Mouse (Mus musculus): Measurements from ENCODE around the gene Myog. TPM values are rescaled to one million over a fixed set of nuclear protein-coding genes. Genes with fewer than 3 reads are reported as not detected.

Gene Myog
- polyA plus RNA-seq, 1 experiment from 2014 or later = not detected

DNA sequence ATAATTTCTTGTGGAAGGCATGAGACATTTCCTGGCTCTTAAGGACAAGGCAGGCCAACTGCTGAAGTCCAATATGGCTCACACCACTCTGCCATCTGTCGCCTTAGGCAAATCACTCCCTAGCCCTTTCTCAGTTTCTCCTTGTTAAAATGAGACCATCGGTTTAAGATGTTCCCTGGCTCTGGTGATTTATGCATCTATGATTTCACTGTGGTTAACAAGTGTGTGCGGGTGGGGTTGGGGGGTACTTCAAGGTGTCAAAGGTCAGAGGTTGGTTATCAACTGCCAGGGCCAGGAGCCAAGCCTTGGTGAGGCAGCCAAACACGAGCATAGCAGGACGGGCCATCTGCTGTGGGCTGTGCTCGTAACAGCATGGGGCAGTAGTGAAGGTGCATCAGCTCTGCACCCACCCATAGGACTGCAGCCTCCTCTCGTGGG lies 15.3 kb upstream of the Myog start:
- Histone ChIP-seq H3K4me3 (ENCODE audit: inconsistent target) (no peak overlapping the region), H3K79me2 (ENCODE audit: inconsistent target) (no peaks in the 10 kb centered on the region), H3K36me3 (ENCODE audit: inconsistent target) (no peaks in the 10 kb centered on the region), H3K27ac (no peak overlapping the region)
- WGBS (ENCODE audit: missing documents) = 91% methylated on average over 7 of the region's 7 CpGs

DNA sequence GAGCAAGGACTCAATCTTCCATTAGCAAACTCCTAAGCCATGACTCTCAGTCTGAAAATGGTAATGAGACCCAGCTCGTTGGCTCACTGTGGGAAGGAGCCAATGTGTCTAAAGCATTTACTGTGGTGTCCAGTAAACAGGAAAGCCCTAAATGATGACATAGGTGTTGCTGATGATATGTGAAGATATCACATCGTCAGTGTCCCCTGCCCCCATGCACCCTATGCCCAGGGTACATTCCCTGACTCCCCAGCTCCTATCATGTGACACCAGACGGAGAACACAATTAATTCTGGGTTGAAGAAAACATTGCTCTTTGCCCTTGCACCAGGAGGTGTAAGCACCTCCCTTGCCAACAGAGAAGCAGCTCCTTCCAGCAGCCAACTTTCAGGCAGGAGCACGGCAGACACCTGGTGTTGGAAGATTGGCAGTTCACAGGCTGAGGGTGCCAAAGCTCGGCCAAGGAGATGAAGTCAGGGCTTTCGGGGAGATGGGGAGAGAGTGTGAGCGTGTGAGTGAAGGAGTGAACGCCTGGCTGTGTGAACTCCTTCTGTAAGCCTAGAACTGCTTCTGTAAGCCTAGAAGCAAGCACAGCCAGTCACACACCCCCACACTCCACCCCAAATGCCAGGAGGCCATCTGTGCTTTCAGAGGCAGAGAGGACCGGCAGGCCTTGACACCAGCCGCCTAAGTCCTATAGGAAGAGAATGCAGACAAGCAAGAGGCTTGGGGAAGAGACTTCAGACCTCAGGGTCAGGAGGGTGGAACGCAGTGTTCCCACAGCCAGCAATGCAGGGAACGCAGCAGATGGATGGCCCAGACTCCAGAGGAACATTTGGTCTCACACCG lies 13.9 kb upstream of the Myog start:
- Histone ChIP-seq H3K79me2 (ENCODE audit: inconsistent target) (no peaks in the 10 kb centered on the region), H3K4me3 (ENCODE audit: inconsistent target) (no peak overlapping the region), H3K36me3 (ENCODE audit: inconsistent target) (no peaks in the 10 kb centered on the region), H3K27ac (no peak overlapping the region)
- 90% methylated on average over 13 of the region's 13 CpGs for WGBS (ENCODE audit: missing documents)

DNA sequence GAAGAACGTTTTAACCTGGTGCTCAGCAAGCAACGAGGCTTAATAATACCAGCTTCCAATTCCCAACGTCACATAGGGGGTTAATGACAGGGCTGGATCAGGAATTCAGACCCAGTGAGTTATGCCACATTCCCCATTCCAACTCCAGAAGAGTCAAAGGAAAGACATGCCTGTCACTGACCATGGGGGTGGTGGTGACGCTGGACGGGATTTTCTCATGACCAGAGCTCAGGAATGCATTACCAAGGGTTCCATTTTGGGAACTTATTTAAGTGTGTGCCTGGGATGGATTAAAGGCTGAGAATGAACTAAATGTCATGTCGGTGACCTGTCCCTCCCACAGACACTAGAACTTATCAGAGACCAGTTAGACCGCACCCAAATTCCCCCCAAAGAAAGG lies 13.0 kb upstream of the Myog start:
- Histone ChIP-seq H3K27ac (no peak overlapping the region), H3K36me3 (ENCODE audit: inconsistent target) (no peaks in the 10 kb centered on the region), H3K4me3 (ENCODE audit: inconsistent target) (no peak overlapping the region), H3K79me2 (ENCODE audit: inconsistent target) (no peaks in the 10 kb centered on the region)
- 91% methylated on average over 7 of the region's 7 CpGs for WGBS (ENCODE audit: missing documents)

DNA sequence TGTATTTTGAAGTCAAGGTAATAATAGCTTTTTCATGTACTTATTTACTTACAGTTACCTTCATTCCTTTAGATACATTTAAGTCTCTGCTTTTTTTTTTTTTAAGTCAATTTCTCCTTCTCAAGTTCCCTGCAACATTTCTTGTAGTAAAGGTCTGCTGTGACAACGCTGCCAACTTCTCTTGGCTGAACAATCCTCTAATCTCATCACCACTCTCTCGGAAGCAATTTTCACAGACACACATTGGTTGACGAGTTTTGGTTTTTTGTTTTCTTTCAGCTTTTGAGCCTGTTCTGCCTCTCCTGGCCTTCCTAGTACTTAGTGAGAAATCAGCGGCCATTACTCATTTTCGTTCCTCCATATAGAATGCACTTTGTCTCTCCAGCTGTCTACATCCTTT lies 9.6 kb upstream of the Myog start:
- Histone ChIP-seq H3K36me3 (ENCODE audit: inconsistent target) (no peaks in the 10 kb centered on the region), H3K27ac (no peak overlapping the region), H3K4me3 (ENCODE audit: inconsistent target) (no peak overlapping the region), H3K79me2 (ENCODE audit: inconsistent target) (no peaks in the 10 kb centered on the region)
- 98% methylated on average over 5 of the region's 5 CpGs for WGBS (ENCODE audit: missing documents)

DNA sequence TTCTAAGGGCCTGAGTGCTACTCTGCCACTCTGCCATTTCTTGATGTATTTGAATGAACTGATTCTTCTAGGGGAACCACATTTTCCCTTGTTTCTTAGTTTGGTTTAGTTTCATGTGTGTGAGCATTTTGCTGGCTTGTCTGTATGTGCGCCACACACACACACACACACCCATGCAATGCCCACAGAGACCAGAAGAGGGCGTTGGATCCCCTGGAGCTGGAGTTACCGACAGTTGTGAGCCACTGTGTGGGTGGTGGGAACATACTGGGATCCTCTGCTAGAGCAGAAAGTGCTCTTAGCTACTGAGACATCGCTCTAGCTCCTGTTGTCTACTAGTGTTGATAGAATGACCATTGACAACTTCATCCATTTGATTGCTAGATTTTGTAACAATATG lies 8.2 kb upstream of the Myog start:
- H3K27ac ChIP-seq = no peak overlapping the region
- WGBS (ENCODE audit: missing documents) = 86% methylated on average over 4 of the region's 4 CpGs
- no peaks in the 10 kb centered on the region for H3K36me3 ChIP-seq (ENCODE audit: inconsistent target)
- no peaks in the 10 kb centered on the region for H3K79me2 ChIP-seq (ENCODE audit: inconsistent target)
- no peak overlapping the region for H3K4me3 ChIP-seq (ENCODE audit: inconsistent target)

DNA sequence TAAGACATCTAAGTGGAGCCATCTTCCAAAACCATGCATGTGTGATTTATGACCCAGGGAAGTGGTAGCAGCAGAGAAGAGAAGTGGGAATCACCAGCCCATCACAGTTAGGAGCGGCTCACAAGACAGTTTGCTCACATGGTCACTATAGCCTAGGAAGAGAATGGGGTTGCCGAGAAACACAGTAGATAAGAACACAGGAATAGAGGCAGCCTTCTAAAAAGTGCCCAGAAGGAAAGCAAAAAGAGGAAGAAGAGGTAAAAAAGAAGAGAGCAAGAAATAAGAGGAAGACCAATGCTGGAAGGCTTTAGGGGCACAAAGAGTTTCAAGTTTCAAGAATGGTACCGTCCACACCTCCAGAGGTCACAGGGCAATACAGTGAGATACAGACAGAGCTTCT lies 7.4 kb upstream of the Myog start:
- 31% methylated on average over 3 of the region's 3 CpGs for WGBS (ENCODE audit: missing documents)
- no peak overlapping the region for H3K4me3 ChIP-seq (ENCODE audit: inconsistent target)
- H3K27ac ChIP-seq = no peak overlapping the region
- H3K36me3 ChIP-seq (ENCODE audit: inconsistent target) = no peaks in the 10 kb centered on the region
- H3K79me2 ChIP-seq (ENCODE audit: inconsistent target) = no peaks in the 10 kb centered on the region

DNA sequence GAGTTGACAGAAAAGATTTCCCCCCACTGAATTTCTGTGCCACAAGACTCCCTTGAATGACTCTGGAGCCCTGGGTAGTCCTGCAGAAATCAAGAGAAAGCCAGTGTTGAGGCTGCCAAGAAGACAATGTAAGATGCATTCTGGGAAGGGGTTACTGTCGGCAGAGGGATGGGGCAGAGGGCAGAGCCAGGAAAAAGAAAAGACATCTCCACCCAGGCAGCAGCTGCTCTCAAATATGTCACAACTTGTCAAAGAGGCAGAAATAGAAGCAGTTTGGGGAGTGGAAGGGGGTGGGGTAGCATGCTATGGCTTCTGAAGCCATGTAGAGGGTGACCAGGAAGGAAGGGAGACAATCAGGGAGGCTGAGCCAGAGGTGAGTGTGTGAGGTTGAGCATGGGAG lies 6.7 kb upstream of the Myog start:
- Histone ChIP-seq H3K79me2 (ENCODE audit: inconsistent target) (no peaks in the 10 kb centered on the region), H3K36me3 (ENCODE audit: inconsistent target) (no peaks in the 10 kb centered on the region), H3K4me3 (ENCODE audit: inconsistent target) (no peak overlapping the region), H3K27ac (no peak overlapping the region)
- 40% methylated on average over 1 of the region's 1 CpGs for WGBS (ENCODE audit: missing documents)

DNA sequence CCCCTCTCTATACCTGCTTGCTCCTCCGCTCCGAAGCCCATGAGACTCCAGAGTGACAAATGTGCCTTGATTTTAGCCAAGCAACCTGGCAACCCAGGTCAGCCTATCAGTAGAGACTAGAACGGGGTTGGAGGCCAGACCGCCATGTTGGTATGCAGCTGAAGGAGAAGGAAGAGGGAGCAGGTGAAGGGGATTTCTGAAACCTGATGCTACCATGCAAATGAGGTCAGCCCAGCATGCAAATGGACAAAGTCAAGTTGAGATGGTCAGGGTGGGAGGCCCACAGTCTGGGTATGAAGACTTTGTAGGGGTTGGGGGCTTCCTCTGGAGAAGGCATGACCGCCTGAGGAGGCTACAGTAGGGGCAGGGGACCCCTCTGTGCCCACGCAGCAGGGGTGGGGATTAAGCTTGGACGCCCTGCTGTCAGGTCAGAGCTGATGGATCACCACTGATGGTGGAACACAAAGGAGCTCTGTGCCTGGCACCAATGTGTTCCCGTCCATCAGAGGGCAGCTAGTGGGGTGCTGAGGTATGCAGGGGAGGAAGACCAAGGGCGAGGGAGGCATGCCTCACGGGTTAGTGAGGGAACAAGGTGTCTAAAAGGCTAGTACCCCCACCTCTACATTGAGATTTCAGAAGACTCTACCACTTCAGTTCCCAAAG lies 4.2 kb upstream of the Myog start:
- Histone ChIP-seq H3K36me3 (ENCODE audit: inconsistent target) (no peaks in the 10 kb centered on the region), H3K79me2 (ENCODE audit: inconsistent target) (no peaks in the 10 kb centered on the region), H3K4me3 (ENCODE audit: inconsistent target) (no peak overlapping the region), H3K27ac (no peak overlapping the region)
- 91% methylated on average over 9 of the region's 10 CpGs for WGBS (ENCODE audit: missing documents)

DNA sequence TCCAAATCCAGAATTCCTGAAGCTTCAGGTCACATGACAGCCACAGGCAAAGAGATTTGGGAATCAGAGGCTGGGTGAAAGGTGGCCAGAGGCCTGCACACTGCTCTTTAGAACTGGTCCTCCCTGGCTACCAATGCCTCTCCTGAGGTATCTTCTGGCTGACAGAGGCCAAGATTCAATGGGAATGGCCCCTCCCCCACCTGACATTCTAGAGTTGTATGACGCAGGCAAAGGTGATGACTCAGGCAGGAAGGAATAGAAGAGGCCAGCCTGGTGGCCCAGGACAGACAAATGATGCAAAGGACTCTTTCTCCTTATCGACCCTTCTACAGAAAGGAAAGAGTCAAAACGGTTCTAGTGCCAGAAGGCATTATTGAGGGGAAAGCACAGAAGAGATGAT lies 1.6 kb upstream of the Myog start:
- WGBS (ENCODE audit: missing documents) = 57% methylated on average over 3 of the region's 3 CpGs
- Histone ChIP-seq H3K79me2 (ENCODE audit: inconsistent target) (no peaks in the 10 kb centered on the region), H3K27ac (no peak overlapping the region), H3K36me3 (ENCODE audit: inconsistent target) (no peaks in the 10 kb centered on the region), H3K4me3 (ENCODE audit: inconsistent target) (no peak overlapping the region)

DNA sequence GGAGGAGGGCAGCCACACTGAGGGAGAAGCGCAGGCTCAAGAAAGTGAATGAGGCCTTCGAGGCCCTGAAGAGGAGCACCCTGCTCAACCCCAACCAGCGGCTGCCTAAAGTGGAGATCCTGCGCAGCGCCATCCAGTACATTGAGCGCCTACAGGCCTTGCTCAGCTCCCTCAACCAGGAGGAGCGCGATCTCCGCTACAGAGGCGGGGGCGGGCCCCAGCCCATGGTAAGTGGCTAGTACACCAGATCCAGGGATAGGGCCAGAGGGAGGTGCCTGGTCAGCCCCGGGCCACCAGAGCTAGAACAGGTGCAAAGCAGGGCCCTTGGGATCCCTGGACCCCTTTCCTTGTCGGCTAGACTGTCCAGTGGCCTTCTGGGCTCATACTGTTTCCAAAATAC lies 511 bp downstream of the Myog start:
- H3K27ac ChIP-seq = no peak overlapping the region
- WGBS (ENCODE audit: missing documents) = 85% methylated on average over 13 of the region's 13 CpGs
- no peak overlapping the region for H3K4me3 ChIP-seq (ENCODE audit: inconsistent target)
- H3K79me2 ChIP-seq (ENCODE audit: inconsistent target) = no peaks in the 10 kb centered on the region
- no peaks in the 10 kb centered on the region for H3K36me3 ChIP-seq (ENCODE audit: inconsistent target)

DNA sequence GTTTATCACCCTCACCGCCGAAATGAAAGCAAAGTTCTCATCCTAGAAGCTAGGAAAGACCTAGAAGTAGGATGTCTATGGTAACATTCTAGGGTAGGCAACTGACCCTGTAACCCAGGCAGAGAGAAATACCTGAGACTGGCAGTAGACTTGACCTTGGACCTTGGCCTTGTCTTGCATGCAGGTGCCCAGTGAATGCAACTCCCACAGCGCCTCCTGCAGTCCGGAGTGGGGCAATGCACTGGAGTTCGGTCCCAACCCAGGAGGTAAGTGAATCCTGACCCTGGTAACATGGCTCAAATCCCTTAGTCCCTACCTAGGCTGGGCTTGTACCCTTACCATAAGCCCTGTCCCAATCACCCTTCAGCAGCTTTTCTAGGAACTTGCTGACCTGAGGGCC lies 1.1 kb downstream of the Myog start:
- Histone ChIP-seq H3K36me3 (ENCODE audit: inconsistent target) (no peaks in the 10 kb centered on the region), H3K27ac (no peak overlapping the region), H3K4me3 (ENCODE audit: inconsistent target) (no peak overlapping the region), H3K79me2 (ENCODE audit: inconsistent target) (no peaks in the 10 kb centered on the region)
- WGBS (ENCODE audit: missing documents) = 90% methylated on average over 5 of the region's 5 CpGs

DNA sequence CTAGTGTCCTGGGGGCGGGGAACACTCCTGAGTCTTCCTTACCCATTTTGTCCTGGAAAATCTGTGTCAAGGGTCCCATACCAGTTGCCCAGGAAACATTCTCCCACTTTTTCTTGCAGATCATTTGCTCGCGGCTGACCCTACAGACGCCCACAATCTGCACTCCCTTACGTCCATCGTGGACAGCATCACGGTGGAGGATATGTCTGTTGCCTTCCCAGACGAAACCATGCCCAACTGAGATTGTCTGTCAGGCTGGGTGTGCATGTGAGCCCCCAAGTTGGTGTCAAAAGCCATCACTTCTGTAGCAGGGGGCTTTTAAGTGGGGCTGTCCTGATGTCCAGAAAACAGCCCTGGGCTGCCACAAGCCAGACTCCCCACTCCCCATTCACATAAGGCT lies 1.8 kb downstream of the Myog start:
- 89% methylated on average over 7 of the region's 8 CpGs for WGBS (ENCODE audit: missing documents)
- H3K4me3 ChIP-seq (ENCODE audit: inconsistent target) = no peak overlapping the region

DNA sequence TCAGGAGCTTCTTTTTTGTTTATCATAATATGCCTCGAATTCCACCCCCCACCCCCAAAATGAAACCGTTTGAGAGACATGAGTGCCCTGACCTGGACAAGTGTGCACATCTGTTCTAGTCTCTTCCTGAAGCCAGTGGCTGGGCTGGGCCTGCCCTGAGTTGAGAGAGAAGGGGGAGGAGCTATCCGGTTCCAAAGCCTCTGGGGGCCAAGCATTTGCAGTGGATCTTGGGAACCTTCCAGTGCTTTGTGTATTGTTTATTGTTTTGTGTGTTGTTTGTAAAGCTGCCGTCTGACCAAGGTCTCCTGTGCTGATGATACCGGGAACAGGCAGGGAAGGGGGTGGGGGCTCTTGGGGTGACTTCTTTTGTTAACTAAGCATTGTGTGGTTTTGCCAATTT lies 2.3 kb downstream of the Myog start:
- Histone ChIP-seq H3K27ac (no peak overlapping the region), H3K36me3 (ENCODE audit: inconsistent target) (no peaks in the 10 kb centered on the region), H3K79me2 (ENCODE audit: inconsistent target) (no peaks in the 10 kb centered on the region), H3K4me3 (ENCODE audit: inconsistent target) (no peak overlapping the region)
- WGBS (ENCODE audit: missing documents) = 55% methylated on average over 5 of the region's 5 CpGs

More for the DNA sequence above, 1.8 kb downstream of the Myog start:
- Histone ChIP-seq H3K79me2 (ENCODE audit: inconsistent target) (no peaks in the 10 kb centered on the region), H3K27ac (no peak overlapping the region), H3K36me3 (ENCODE audit: inconsistent target) (no peaks in the 10 kb centered on the region)

DNA sequence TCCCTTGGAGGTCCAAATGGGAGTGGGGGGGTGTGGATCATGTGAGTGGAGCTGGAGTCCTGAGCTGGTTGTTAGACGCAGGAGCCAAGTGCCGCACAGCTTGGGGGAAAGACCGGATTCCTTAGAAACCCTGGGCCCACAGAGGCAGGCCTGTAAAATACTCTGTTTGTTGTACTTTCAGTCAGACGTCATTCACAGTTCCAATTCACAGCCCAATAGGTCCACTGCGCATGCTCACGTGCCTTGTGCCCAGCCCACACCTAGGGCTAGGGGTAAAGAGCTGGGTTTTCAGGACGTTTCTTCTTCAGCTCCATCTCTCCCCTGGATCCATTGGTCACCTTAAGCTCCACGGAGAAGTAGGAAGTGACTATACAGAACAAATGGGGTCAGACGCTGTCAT lies 2.8 kb downstream of the Myog start:
- WGBS (ENCODE audit: missing documents) = 89% methylated on average over 9 of the region's 9 CpGs
- Histone ChIP-seq H3K27ac (no peak overlapping the region), H3K4me3 (ENCODE audit: inconsistent target) (no peak overlapping the region), H3K79me2 (ENCODE audit: inconsistent target) (no peaks in the 10 kb centered on the region), H3K36me3 (ENCODE audit: inconsistent target) (peaks cover 1% of the 10 kb centered on the region; the same call in 1 of the 2 replicates)

DNA sequence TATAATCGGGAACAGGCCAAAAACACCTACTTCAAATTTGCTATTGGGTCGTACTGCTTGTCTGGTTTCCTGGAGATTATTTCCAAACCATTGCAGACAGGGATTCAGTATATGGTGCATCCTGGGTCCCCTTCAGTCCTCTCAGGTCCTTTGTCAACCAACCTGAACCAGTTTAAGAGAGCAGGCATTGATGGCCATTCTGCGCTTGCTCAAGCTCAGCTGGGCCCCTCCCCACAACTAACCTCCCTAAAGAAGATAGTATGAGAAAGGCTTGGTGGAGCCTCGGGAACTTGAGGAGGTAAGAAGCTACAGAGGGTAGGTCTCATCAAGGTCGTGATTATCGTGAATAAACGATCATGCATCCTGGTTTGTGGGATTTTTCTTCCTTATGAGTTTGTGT lies 3.5 kb downstream of the Myog start:
- no peaks in the 10 kb centered on the region for H3K79me2 ChIP-seq (ENCODE audit: inconsistent target)
- H3K36me3 ChIP-seq (ENCODE audit: inconsistent target) = peaks cover 8% of the 10 kb centered on the region; the same call in 1 of the 2 replicates
- H3K4me3 ChIP-seq (ENCODE audit: inconsistent target) = no peak overlapping the region
- 96% methylated on average over 7 of the region's 7 CpGs for WGBS (ENCODE audit: missing documents)
- no peak overlapping the region for H3K27ac ChIP-seq
